Mouse (Mus musculus) kidney, adult 2 months (tissue): ENCODE measurements around the gene Ftl1.

ENCODE experiments used
- CTCF ChIP-seq: fragments of 200-500 bp; conservative IDR thresholded peaks from 2 replicates; pipeline ENCODE4 v1.5.1; 2011; ENCODE audit warnings: low read depth, mild to moderate bottlenecking, control low read depth, low read length, moderate library complexity, mixed read lengths; ENCODE audit not compliant: insufficient read depth, insufficient read length
- POLR2A ChIP-seq: fragments of 200-500 bp; IDR thresholded peaks from one replicate; pipeline ENCODE4 v1.6.1; 2011; ENCODE audit warnings: low read depth, low read length, control low read depth

DNA sequence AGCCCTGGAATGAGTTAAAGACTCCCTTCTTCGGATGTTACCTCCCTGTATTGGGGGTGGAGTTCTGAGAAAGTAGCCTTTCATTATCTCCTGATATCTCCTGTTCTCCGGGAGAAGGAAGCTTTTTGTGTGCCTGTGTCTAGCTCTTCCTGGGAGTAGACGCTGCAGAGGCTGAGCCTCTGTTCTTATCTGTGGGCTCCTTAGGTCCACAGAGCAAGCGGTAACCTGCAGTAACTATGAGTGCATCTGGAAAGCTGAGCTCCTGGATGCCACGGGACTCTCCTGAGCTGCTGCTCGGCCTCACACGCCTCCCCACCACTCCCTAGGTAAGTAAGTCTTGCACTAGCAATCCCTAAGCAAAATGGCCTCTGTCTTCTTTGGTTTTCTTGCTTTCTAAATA, 26.5 kb upstream of the Ftl1 start:
- TF ChIP-seq CTCF (no peak), POLR2A (no peak)
